Mouse (Mus musculus) cerebellum, adult 11-12 months (tissue): Measurements from ENCODE around the gene Dnajb11.

Experiments
- DNase-seq: peaks from one replicate; pipeline ENCODE4 v3.0.0; 2022

The Dnajb11 gene

GRCm38 (mm10) chr16:22883441-22883840 lies 25.8 kb downstream of the Dnajb11 start:
- DNase-seq = no peak

GRCm38 (mm10) chr16:22885356-22885755 lies 27.7 kb downstream of the Dnajb11 start:
- no peak for DNase-seq

- DNase-seq = no peak
These were observed 29.1 kb downstream of the Dnajb11 start for GRCm38 (mm10) chr16:22886726-22887125.

GRCm38 (mm10) chr16:22888835-22889234 lies 31.2 kb downstream of the Dnajb11 start:
- DNase-seq = no peak

GRCm38 (mm10) chr16:22889716-22890115 lies 32.1 kb downstream of the Dnajb11 start:
- no peak for DNase-seq

GRCm38 (mm10) chr16:22890683-22891510 lies 33.3 kb downstream of the Dnajb11 start, which contains the start of gene Ahsg:
Gene Ahsg, plus strand, starts transcription at chr16:22891277.
- DNase-seq = no peak

GRCm38 (mm10) chr16:22891733-22892154 lies 34.1 kb downstream of the Dnajb11 start:
- no peak for DNase-seq

GRCm38 (mm10) chr16:22894095-22894494 lies 36.5 kb downstream of the Dnajb11 start:
- DNase-seq = no peak

- no peak for DNase-seq
These were observed 39.0 kb downstream of the Dnajb11 start for GRCm38 (mm10) chr16:22896618-22897017.

- DNase-seq = no peak
These were observed 41.7 kb downstream of the Dnajb11 start for GRCm38 (mm10) chr16:22899346-22899745.

- DNase-seq = no peak
These were observed 42.4 kb downstream of the Dnajb11 start for GRCm38 (mm10) chr16:22899866-22900570.

- no peak for DNase-seq
These were observed 43.7 kb downstream of the Dnajb11 start for GRCm38 (mm10) chr16:22901326-22901725.

GRCm38 (mm10) chr16:22909290-22909689 lies 51.6 kb downstream of the Dnajb11 start:
- DNase-seq = no peak

- DNase-seq = no peak
These were observed 54.3 kb downstream of the Dnajb11 start for GRCm38 (mm10) chr16:22911986-22912385.

GRCm38 (mm10) chr16:22912886-22913285 lies 55.2 kb downstream of the Dnajb11 start:
- no peak for DNase-seq

GRCm38 (mm10) chr16:22914276-22914675 lies 56.6 kb downstream of the Dnajb11 start:
- DNase-seq = no peak

GRCm38 (mm10) chr16:22918034-22918433 lies 60.4 kb downstream of the Dnajb11 start, which contains the start of gene Fetub:
Gene Fetub, plus strand, starts transcription at chr16:22918334.
- no peak for DNase-seq

- DNase-seq = no peak
These were observed 61.1 kb downstream of the Dnajb11 start for GRCm38 (mm10) chr16:22918664-22919312.

- no peak for DNase-seq
These were observed 62.6 kb downstream of the Dnajb11 start for GRCm38 (mm10) chr16:22919971-22920854.

- DNase-seq = no peak
These were observed 64.1 kb downstream of the Dnajb11 start for GRCm38 (mm10) chr16:22921761-22922160.

- DNase-seq = no peak
These were observed 64.8 kb downstream of the Dnajb11 start for GRCm38 (mm10) chr16:22922433-22922832.
